Comparison of ENCODE assay signal across 9 mouse cellular contexts in genomic region chr5:121453743-121454502, GRCm38 (mm10). TPM values are rescaled to one million over a fixed set of nuclear protein-coding genes. Genes with fewer than 3 reads are reported as not detected.
A peak's percentile ranks its signal among the peaks of the same experiment; 100 is the strongest.
DNase-seq lines count a peak whose midpoint lies in the region; ATAC-seq and TF ChIP-seq lines count a peak whose summit lies in the region.
"Had no signal": no experiment of that assay in that cellular context is flagged by ENCODE, and none has a peak within 500 bp of the region (broad histone marks: within the 10 kb centered on the region; RNA-seq: fewer than 3 reads in every experiment).

No protein-coding gene starts in this region.

- no peaks in the 10 kb centered on the region for H3K9me3 ChIP-seq in forebrain, embryonic 10.5 days
- no peaks in the 10 kb centered on the region for H3K9me3 ChIP-seq in forebrain, embryonic 16.5 days (ENCODE audit: control insufficient read depth, low read length)
- no peaks in the 10 kb centered on the region for H3K9me3 ChIP-seq in midbrain, embryonic 10.5 days (replicated peaks)
- no peaks in the 10 kb centered on the region for H3K9me3 ChIP-seq in midbrain, postnatal 0 days (ENCODE audit: low read length)
- no peaks in the 10 kb centered on the region for H3K9me3 ChIP-seq in heart, embryonic 16.5 days (replicated peaks; ENCODE audit: control insufficient read depth, low read length)
- no peaks in the 10 kb centered on the region for H3K9me3 ChIP-seq in neural tube, embryonic 15.5 days (replicated peaks)

- no peak for DNase-seq in forebrain, embryonic 10.5 days (ENCODE audit: extremely low spot score, low spot score)
- no peak for DNase-seq in midbrain, embryonic 10.5 days (ENCODE audit: low spot score)
- DNase-seq in midbrain, postnatal 0 days (ENCODE audit: low spot score), result no peak
- no peak for DNase-seq in ovary, postnatal 36 days (ENCODE audit: low spot score)
- DNase-seq in spleen, postnatal 14 days (ENCODE audit: low spot score in 2 of 2), result no peak
- DNase-seq: gastrocnemius, postnatal 14 days had no signal

- H3K9ac ChIP-seq in forebrain, embryonic 16.5 days (replicated peaks; ENCODE audit: low read depth, low read length), result no peak overlapping the region
- H3K9ac ChIP-seq in midbrain, postnatal 0 days (replicated peaks; ENCODE audit: low read length, poor library complexity, severe bottlenecking), result no peak overlapping the region
- H3K9ac ChIP-seq in heart, embryonic 16.5 days (ENCODE audit: low read length), result peak overlapping the region; percentile 30
- no peak overlapping the region for H3K9ac ChIP-seq in neural tube, embryonic 15.5 days (replicated peaks)

- 93% methylated on average over 13 of the region's 13 CpGs for WGBS in forebrain, embryonic 10.5 days
- WGBS in forebrain, embryonic 16.5 days, result 95% methylated on average over 13 of the region's 13 CpGs
- 92% methylated on average over 13 of the region's 13 CpGs for WGBS in midbrain, embryonic 10.5 days
- WGBS in midbrain, postnatal 0 days, result 93% methylated on average over 13 of the region's 13 CpGs
- 64% methylated on average over 13 of the region's 13 CpGs for WGBS in heart, embryonic 16.5 days
- WGBS in neural tube, embryonic 15.5 days, result 93% methylated on average over 13 of the region's 13 CpGs

- peak overlapping the region; percentile 92; the same call in 1 of the 2 replicates for H3K4me3 ChIP-seq in forebrain, embryonic 10.5 days
- H3K4me3 ChIP-seq in forebrain, embryonic 16.5 days (replicated peaks; ENCODE audit: low read length), result no peak overlapping the region
- H3K4me3 ChIP-seq in midbrain, embryonic 10.5 days, result peak overlapping the region; percentile 87; the same call in 1 of the 2 replicates
- no peak overlapping the region for H3K4me3 ChIP-seq in midbrain, postnatal 0 days (ENCODE audit: low read depth, low read length)
- no peak overlapping the region for H3K4me3 ChIP-seq in heart, embryonic 16.5 days (ENCODE audit: low read length)
- no peak overlapping the region for H3K4me3 ChIP-seq in neural tube, embryonic 15.5 days (replicated peaks)

- ATAC-seq in forebrain, embryonic 16.5 days, result no peak
- no peak for ATAC-seq in midbrain, postnatal 0 days (ENCODE audit: low FRiP score)
- ATAC-seq in heart, embryonic 16.5 days (replicated peaks; ENCODE audit: extremely low read depth, insufficient read depth, low FRiP score), result peak; percentile 12
- ATAC-seq in neural tube, embryonic 15.5 days (ENCODE audit: low FRiP score), result no peak

- H3K36me3 ChIP-seq in forebrain, embryonic 10.5 days (replicated peaks), result peaks cover 13% of the 10 kb centered on the region
- peaks cover 7% of the 10 kb centered on the region; the same call in 1 of the 2 replicates for H3K36me3 ChIP-seq in forebrain, embryonic 16.5 days (ENCODE audit: control insufficient read depth, insufficient read depth)
- H3K36me3 ChIP-seq in midbrain, embryonic 10.5 days, result peaks cover 15% of the 10 kb centered on the region
- H3K36me3 ChIP-seq in midbrain, postnatal 0 days (ENCODE audit: insufficient read depth, low read length), result peaks cover 7% of the 10 kb centered on the region; the same call in 1 of the 2 replicates
- H3K36me3 ChIP-seq in heart, embryonic 16.5 days (ENCODE audit: control insufficient read depth, insufficient read depth), result peaks cover 2% of the 10 kb centered on the region
- peaks cover 10% of the 10 kb centered on the region; the same call in 1 of the 2 replicates for H3K36me3 ChIP-seq in neural tube, embryonic 15.5 days

- no peak overlapping the region for H3K4me2 ChIP-seq in forebrain, embryonic 16.5 days (ENCODE audit: low read length)
- no peak overlapping the region for H3K4me2 ChIP-seq in midbrain, postnatal 0 days (ENCODE audit: low read depth, low read length, poor library complexity, severe bottlenecking)
- H3K4me2 ChIP-seq in heart, embryonic 16.5 days (ENCODE audit: low read depth, low read length), result peak overlapping the region; percentile 68
- peak overlapping the region; percentile 81; the same call in 1 of the 2 replicates for H3K4me2 ChIP-seq in neural tube, embryonic 15.5 days

- no peaks in the 10 kb centered on the region for H3K27me3 ChIP-seq in forebrain, embryonic 10.5 days (ENCODE audit: poor library complexity, severe bottlenecking)
- H3K27me3 ChIP-seq in forebrain, embryonic 16.5 days (replicated peaks; ENCODE audit: control insufficient read depth, insufficient read depth, low read length), result no peaks in the 10 kb centered on the region
- no peaks in the 10 kb centered on the region for H3K27me3 ChIP-seq in midbrain, embryonic 10.5 days (ENCODE audit: low read depth, poor library complexity, severe bottlenecking)
- H3K27me3 ChIP-seq in midbrain, postnatal 0 days (ENCODE audit: insufficient read depth, low read length), result no peaks in the 10 kb centered on the region
- no peaks in the 10 kb centered on the region for H3K27me3 ChIP-seq in heart, embryonic 16.5 days (ENCODE audit: control insufficient read depth, insufficient read depth, low read length)
- H3K27me3 ChIP-seq in neural tube, embryonic 15.5 days (replicated peaks), result no peaks in the 10 kb centered on the region

- H3K4me1 ChIP-seq in forebrain, embryonic 10.5 days, result peaks cover 37% of the 10 kb centered on the region
- peaks cover 25% of the 10 kb centered on the region for H3K4me1 ChIP-seq in forebrain, embryonic 16.5 days (replicated peaks; ENCODE audit: control insufficient read depth, insufficient read depth, low read length)
- peaks cover 30% of the 10 kb centered on the region for H3K4me1 ChIP-seq in midbrain, embryonic 10.5 days
- peaks cover 2% of the 10 kb centered on the region; the same call in 1 of the 2 replicates for H3K4me1 ChIP-seq in midbrain, postnatal 0 days (ENCODE audit: insufficient read depth, low read length)
- peaks cover 29% of the 10 kb centered on the region for H3K4me1 ChIP-seq in heart, embryonic 16.5 days (ENCODE audit: control insufficient read depth, insufficient read depth, low read length)
- peaks cover 38% of the 10 kb centered on the region for H3K4me1 ChIP-seq in neural tube, embryonic 15.5 days

- H3K27ac ChIP-seq in forebrain, embryonic 10.5 days, result no peak overlapping the region
- H3K27ac ChIP-seq in forebrain, embryonic 16.5 days (ENCODE audit: low read length), result no peak overlapping the region
- H3K27ac ChIP-seq in midbrain, embryonic 10.5 days (replicated peaks), result no peak overlapping the region
- H3K27ac ChIP-seq in midbrain, postnatal 0 days (ENCODE audit: low read depth, low read length), result no peak overlapping the region
- H3K27ac ChIP-seq in heart, embryonic 16.5 days (ENCODE audit: low read length), result peak overlapping the region; percentile 98
- peak overlapping the region; percentile 98; the same call in 1 of the 2 replicates for H3K27ac ChIP-seq in neural tube, embryonic 15.5 days (replicated peaks)

- TF ChIP-seq CTCF in midbrain, postnatal 0 days (IDR thresholded peaks at IDR 0.05), result no peak

RNA-seq across cellular contexts. Expression of gene Erp29, which starts 1.6 kb away (rescaled TPM):
- polyA plus RNA-seq in forebrain, embryonic 10.5 days (2016; fragmentation: Nextera tagmentation; extraction: Ambion mirVana), result 131 and 140 TPM in 2 replicates
- polyA plus RNA-seq in forebrain, embryonic 16.5 days (2015; fragmentation: Nextera tagmentation; extraction: Ambion mirVana), result 142 and 159 TPM in 2 replicates
- polyA plus RNA-seq in midbrain, embryonic 10.5 days (2016; fragmentation: Nextera tagmentation; extraction: Ambion mirVana), result 150 and 156 TPM in 2 replicates
- total RNA-seq in midbrain, postnatal 0 days (2014; rRNA removed), result 70.8 and 86.6 TPM in 2 replicates
- polyA plus RNA-seq in midbrain, postnatal 0 days (2015; fragmentation: Nextera tagmentation; extraction: Ambion mirVana), result 187 and 202 TPM in 2 replicates
- polyA plus RNA-seq in heart, embryonic 16.5 days (2015; fragmentation: Nextera tagmentation; extraction: Ambion mirVana), result 128 and 131 TPM in 2 replicates
- 183 and 192 TPM in 2 replicates for polyA plus RNA-seq in neural tube, embryonic 15.5 days (2015; fragmentation: Nextera tagmentation; extraction: Ambion mirVana)

RNA-seq across cellular contexts. Expression of gene Tmem116, which starts 2.2 kb away (rescaled TPM):
- 1.00 and 1.0 TPM in 2 replicates for polyA plus RNA-seq in forebrain, embryonic 10.5 days (2016; fragmentation: Nextera tagmentation; extraction: Ambion mirVana)
- 1.2 and 1.9 TPM in 2 replicates for polyA plus RNA-seq in forebrain, embryonic 16.5 days (2015; fragmentation: Nextera tagmentation; extraction: Ambion mirVana)
- 1.4 TPM in 2 replicates for polyA plus RNA-seq in midbrain, embryonic 10.5 days (2016; fragmentation: Nextera tagmentation; extraction: Ambion mirVana)
- total RNA-seq in midbrain, postnatal 0 days (2014; rRNA removed), result 0.66 and 4.6 TPM in 2 replicates
- polyA plus RNA-seq in midbrain, postnatal 0 days (2015; fragmentation: Nextera tagmentation; extraction: Ambion mirVana), result 2.0 and 2.5 TPM in 2 replicates
- 4.5 and 4.8 TPM in 2 replicates for polyA plus RNA-seq in heart, embryonic 16.5 days (2015; fragmentation: Nextera tagmentation; extraction: Ambion mirVana)
- polyA plus RNA-seq in neural tube, embryonic 15.5 days (2015; fragmentation: Nextera tagmentation; extraction: Ambion mirVana), result 1.8 TPM in 2 replicates

RNA-seq across cellular contexts. Expression of gene Adam1b, which starts 49.3 kb away (rescaled TPM):
- polyA plus RNA-seq in forebrain, embryonic 10.5 days (2016; fragmentation: Nextera tagmentation; extraction: Ambion mirVana), result not detected in 2 replicates
- 0.08 TPM in 1 of 2 replicates, not detected in the other for polyA plus RNA-seq in forebrain, embryonic 16.5 days (2015; fragmentation: Nextera tagmentation; extraction: Ambion mirVana)
- polyA plus RNA-seq in midbrain, embryonic 10.5 days (2016; fragmentation: Nextera tagmentation; extraction: Ambion mirVana), result 0.04 TPM in 1 of 2 replicates, not detected in the other
- total RNA-seq in midbrain, postnatal 0 days (2014; rRNA removed), result not detected in 2 replicates
- not detected in 2 replicates for polyA plus RNA-seq in midbrain, postnatal 0 days (2015; fragmentation: Nextera tagmentation; extraction: Ambion mirVana)
- polyA plus RNA-seq in heart, embryonic 16.5 days (2015; fragmentation: Nextera tagmentation; extraction: Ambion mirVana), result 0.12 and 0.14 TPM in 2 replicates
- 0.06 TPM in 1 of 2 replicates, not detected in the other for polyA plus RNA-seq in neural tube, embryonic 15.5 days (2015; fragmentation: Nextera tagmentation; extraction: Ambion mirVana)
- total RNA-seq: gastrocnemius, postnatal 14 days had no signal

RNA-seq across cellular contexts. Expression of gene Naa25, which starts 56.2 kb away (rescaled TPM):
- polyA plus RNA-seq in forebrain, embryonic 10.5 days (2016; fragmentation: Nextera tagmentation; extraction: Ambion mirVana), result 59.9 and 61.5 TPM in 2 replicates
- polyA plus RNA-seq in forebrain, embryonic 16.5 days (2015; fragmentation: Nextera tagmentation; extraction: Ambion mirVana), result 61.7 and 66.8 TPM in 2 replicates
- polyA plus RNA-seq in midbrain, embryonic 10.5 days (2016; fragmentation: Nextera tagmentation; extraction: Ambion mirVana), result 52.9 and 54.7 TPM in 2 replicates
- total RNA-seq in midbrain, postnatal 0 days (2014; rRNA removed), result 41.8 and 45.1 TPM in 2 replicates
- polyA plus RNA-seq in midbrain, postnatal 0 days (2015; fragmentation: Nextera tagmentation; extraction: Ambion mirVana), result 37.8 and 42.1 TPM in 2 replicates
- polyA plus RNA-seq in heart, embryonic 16.5 days (2015; fragmentation: Nextera tagmentation; extraction: Ambion mirVana), result 35.5 and 36.3 TPM in 2 replicates
- 56.6 and 59.4 TPM in 2 replicates for polyA plus RNA-seq in neural tube, embryonic 15.5 days (2015; fragmentation: Nextera tagmentation; extraction: Ambion mirVana)

Comparison
In these comparisons a context has a peak if more than half of its experiments do, and no peak if none do; other contexts are left out.
1. H3K4me3 ChIP-seq: peak in forebrain, embryonic 10.5 days (single experiment) and midbrain, embryonic 10.5 days (single experiment); none in forebrain, embryonic 16.5 days (single experiment), midbrain, postnatal 0 days (single experiment), heart, embryonic 16.5 days (single experiment) and neural tube, embryonic 15.5 days (single experiment).
2. H3K27ac ChIP-seq: peak in heart, embryonic 16.5 days (single experiment) and neural tube, embryonic 15.5 days (single experiment); none in forebrain, embryonic 10.5 days (single experiment), forebrain, embryonic 16.5 days (single experiment), midbrain, embryonic 10.5 days (single experiment) and midbrain, postnatal 0 days (single experiment).
3. H3K4me2 ChIP-seq: peak in heart, embryonic 16.5 days (single experiment) and neural tube, embryonic 15.5 days (single experiment); none in forebrain, embryonic 16.5 days (single experiment) and midbrain, postnatal 0 days (single experiment).